Mouse (Mus musculus): ENCODE data around the gene Sept8.
A peak's percentile ranks its signal among the peaks of the same experiment; 100 is the strongest.

Sept8 gene

GRCm38 (mm10) chr11:53496946-53497345 lies 22.1 kb upstream of the Sept8 start:
- DNase-seq: no peak

- peak; percentile 33 for DNase-seq
Observed at GRCm38 (mm10) chr11:53500569-53500968, 18.5 kb upstream of the Sept8 start.

- no peak for DNase-seq
Observed at GRCm38 (mm10) chr11:53502039-53502765, 16.9 kb upstream of the Sept8 start.

- DNase-seq: no peak
Observed at GRCm38 (mm10) chr11:53503738-53504137, 15.3 kb upstream of the Sept8 start.

- no peak for DNase-seq
Observed at GRCm38 (mm10) chr11:53504376-53504775, 14.7 kb upstream of the Sept8 start.

- no peak for DNase-seq
Observed at GRCm38 (mm10) chr11:53505026-53505663, 13.9 kb upstream of the Sept8 start.

GRCm38 (mm10) chr11:53507098-53507805 lies 11.8 kb upstream of the Sept8 start:
- no peak for DNase-seq

GRCm38 (mm10) chr11:53508152-53508551 lies 10.9 kb upstream of the Sept8 start:
- DNase-seq: peak; percentile 47

GRCm38 (mm10) chr11:53508591-53508990 lies 10.5 kb upstream of the Sept8 start:
- no peak for DNase-seq

GRCm38 (mm10) chr11:53510351-53510750 lies 8.7 kb upstream of the Sept8 start:
- DNase-seq: no peak

- no peak for DNase-seq
Observed at GRCm38 (mm10) chr11:53516775-53517627, 2.1 kb upstream of the Sept8 start.

GRCm38 (mm10) chr11:53518759-53519158 lies 298 bp upstream of the Sept8 start:
- DNase-seq: no peak

- no peak for DNase-seq
Observed at GRCm38 (mm10) chr11:53520122-53520978, 1.3 kb downstream of the Sept8 start.

- DNase-seq: no peak
Observed at GRCm38 (mm10) chr11:53521120-53521820, 2.2 kb downstream of the Sept8 start.

GRCm38 (mm10) chr11:53521821-53522131 lies 2.7 kb downstream of the Sept8 start:
- DNase-seq: no peak

- no peak for DNase-seq
Observed at GRCm38 (mm10) chr11:53522362-53522761, 3.3 kb downstream of the Sept8 start.

GRCm38 (mm10) chr11:53522930-53523329 lies 3.9 kb downstream of the Sept8 start:
- DNase-seq: no peak

GRCm38 (mm10) chr11:53523545-53524405 lies 4.7 kb downstream of the Sept8 start:
- DNase-seq: no peak

GRCm38 (mm10) chr11:53524905-53525304 lies 5.8 kb downstream of the Sept8 start:
- no peak for DNase-seq

GRCm38 (mm10) chr11:53525461-53525860 lies 6.4 kb downstream of the Sept8 start:
- DNase-seq: peak; percentile 73
